Mouse (Mus musculus): ENCODE results near the gene Slc16a4. TPM values are rescaled to one million over a fixed set of nuclear protein-coding genes. Genes with fewer than 3 reads are reported as not detected.

Gene Slc16a4
- polyA plus RNA-seq (2016; fragmentation: Nextera tagmentation; extraction: Ambion mirVana), result 6.1 and 6.8 TPM in 2 replicates

GRCm38 (mm10) chr3:107290764-107291381, at the start of gene Slc16a4:
Gene Slc16a4 (plus strand): TSS chr3:107291230.
- peak within 1 kb of the TSS; percentile 40 for H3K4me2 ChIP-seq

GRCm38 (mm10) chr3:107241389-107242094, 49.5 kb upstream of the Slc16a4 start:
- Histone ChIP-seq H3K9me3 (no peaks in the 10 kb centered on the region), H3K27me3 (peaks cover 12% of the 10 kb centered on the region), H3K4me1 (replicated peaks) (0 out of 2 replicates have a peak, but pooled peaks cover 4% of the 10 kb centered on the region), H3K9ac (replicated peaks) (no peak overlapping the region), H3K4me3 (replicated peaks) (no peak overlapping the region), H3K27ac (no peak overlapping the region), H3K4me2 (no peak overlapping the region), H3K36me3 (no peaks in the 10 kb centered on the region)
- no peak for ATAC-seq (ENCODE audit: insufficient number of reproducible peaks, insufficient read depth, low FRiP score, low TSS enrichment, low read depth)
- WGBS, result 52% methylated on average over 14 of the region's 14 CpGs

More at GRCm38 (mm10) chr3:107290764-107291381, at the start of gene Slc16a4:
- ATAC-seq (ENCODE audit: insufficient number of reproducible peaks, insufficient read depth, low FRiP score, low TSS enrichment, low read depth), result peak; percentile 95
- Histone ChIP-seq H3K9ac (replicated peaks) (no peak within 1 kb of the TSS), H3K27ac (peak within 1 kb of the TSS; percentile 89), H3K9me3 (no peaks in the 10 kb centered on the region), H3K4me3 (replicated peaks) (no peak within 1 kb of the TSS), H3K36me3 (peaks cover 6% of the 10 kb centered on the region; the same call in 1 of the 2 replicates), H3K27me3 (no peaks in the 10 kb centered on the region), H3K4me1 (replicated peaks) (peaks cover 17% of the 10 kb centered on the region)
- WGBS, result 19% methylated on average over 9 of the region's 9 CpGs

GRCm38 (mm10) chr3:107246876-107247275, 44.2 kb upstream of the Slc16a4 start:
- no peak overlapping the region for H3K9ac ChIP-seq (replicated peaks)
- no peak for ATAC-seq (ENCODE audit: insufficient number of reproducible peaks, insufficient read depth, low FRiP score, low TSS enrichment, low read depth)
- WGBS, result 82% methylated on average over 6 of the region's 6 CpGs
- H3K9me3 ChIP-seq, result no peaks in the 10 kb centered on the region
- peaks cover 12% of the 10 kb centered on the region for H3K27me3 ChIP-seq
- no peaks in the 10 kb centered on the region for H3K36me3 ChIP-seq
- H3K4me3 ChIP-seq (replicated peaks), result no peak overlapping the region
- no peak overlapping the region for H3K4me2 ChIP-seq
- no peaks in the 10 kb centered on the region for H3K4me1 ChIP-seq (replicated peaks)
- H3K27ac ChIP-seq, result no peak overlapping the region

GRCm38 (mm10) chr3:107249042-107249441, 42.0 kb upstream of the Slc16a4 start:
- no peak overlapping the region for H3K9ac ChIP-seq (replicated peaks)
- no peak overlapping the region for H3K4me2 ChIP-seq
- no peak overlapping the region for H3K4me3 ChIP-seq (replicated peaks)
- H3K36me3 ChIP-seq, result no peaks in the 10 kb centered on the region
- no peaks in the 10 kb centered on the region for H3K9me3 ChIP-seq
- ATAC-seq (ENCODE audit: insufficient number of reproducible peaks, insufficient read depth, low FRiP score, low TSS enrichment, low read depth), result no peak
- no peaks in the 10 kb centered on the region for H3K4me1 ChIP-seq (replicated peaks)
- peaks cover 6% of the 10 kb centered on the region; the same call in 1 of the 2 replicates for H3K27me3 ChIP-seq
- WGBS, result 73% methylated on average over 3 of the region's 3 CpGs
- no peak overlapping the region for H3K27ac ChIP-seq

- no peaks in the 10 kb centered on the region for H3K4me1 ChIP-seq (replicated peaks)
- no peak for ATAC-seq (ENCODE audit: insufficient number of reproducible peaks, insufficient read depth, low FRiP score, low TSS enrichment, low read depth)
- H3K9ac ChIP-seq (replicated peaks), result no peak overlapping the region
- no peak overlapping the region for H3K27ac ChIP-seq
- H3K36me3 ChIP-seq, result no peaks in the 10 kb centered on the region
- no peak overlapping the region for H3K4me2 ChIP-seq
- H3K27me3 ChIP-seq, result no peaks in the 10 kb centered on the region
- H3K4me3 ChIP-seq (replicated peaks), result no peak overlapping the region
- 23% methylated on average over 2 of the region's 2 CpGs for WGBS
- no peaks in the 10 kb centered on the region for H3K9me3 ChIP-seq
These were observed 40.7 kb upstream of the Slc16a4 start for GRCm38 (mm10) chr3:107250320-107250719.

- Histone ChIP-seq H3K27me3 (no peaks in the 10 kb centered on the region), H3K36me3 (no peaks in the 10 kb centered on the region), H3K4me3 (replicated peaks) (no peak overlapping the region), H3K4me1 (replicated peaks) (no peaks in the 10 kb centered on the region), H3K9me3 (no peaks in the 10 kb centered on the region), H3K27ac (no peak overlapping the region), H3K9ac (replicated peaks) (no peak overlapping the region), H3K4me2 (no peak overlapping the region)
- ATAC-seq (ENCODE audit: insufficient number of reproducible peaks, insufficient read depth, low FRiP score, low TSS enrichment, low read depth), result no peak
- WGBS, result 81% methylated on average over 4 of the region's 4 CpGs
These were observed 39.0 kb upstream of the Slc16a4 start for GRCm38 (mm10) chr3:107252035-107252434.

- Histone ChIP-seq H3K4me3 (replicated peaks) (no peak overlapping the region), H3K36me3 (no peaks in the 10 kb centered on the region), H3K9ac (replicated peaks) (no peak overlapping the region), H3K9me3 (no peaks in the 10 kb centered on the region), H3K27me3 (no peaks in the 10 kb centered on the region), H3K4me1 (replicated peaks) (no peaks in the 10 kb centered on the region), H3K4me2 (no peak overlapping the region), H3K27ac (no peak overlapping the region)
- no peak for ATAC-seq (ENCODE audit: insufficient number of reproducible peaks, insufficient read depth, low FRiP score, low TSS enrichment, low read depth)
- 84% methylated on average over 5 of the region's 5 CpGs for WGBS
These were observed 37.1 kb upstream of the Slc16a4 start for GRCm38 (mm10) chr3:107253925-107254324.

GRCm38 (mm10) chr3:107255992-107256391, 35.0 kb upstream of the Slc16a4 start:
- Histone ChIP-seq H3K27me3 (no peaks in the 10 kb centered on the region), H3K4me3 (replicated peaks) (no peak overlapping the region), H3K4me1 (replicated peaks) (peaks cover 5% of the 10 kb centered on the region; the same call in 1 of the 2 replicates), H3K36me3 (no peaks in the 10 kb centered on the region), H3K4me2 (no peak overlapping the region), H3K9me3 (no peaks in the 10 kb centered on the region), H3K27ac (no peak overlapping the region), H3K9ac (replicated peaks) (no peak overlapping the region)
- WGBS, result 79% methylated on average over 3 of the region's 3 CpGs
- ATAC-seq (ENCODE audit: insufficient number of reproducible peaks, insufficient read depth, low FRiP score, low TSS enrichment, low read depth), result no peak

- no peaks in the 10 kb centered on the region for H3K9me3 ChIP-seq
- H3K9ac ChIP-seq (replicated peaks), result no peak overlapping the region
- no peaks in the 10 kb centered on the region for H3K36me3 ChIP-seq
- peaks cover 12% of the 10 kb centered on the region; the same call in 1 of the 2 replicates for H3K4me1 ChIP-seq (replicated peaks)
- no peak overlapping the region for H3K4me2 ChIP-seq
- H3K27ac ChIP-seq, result no peak overlapping the region
- 51% methylated on average over 7 of the region's 7 CpGs for WGBS
- no peak for ATAC-seq (ENCODE audit: insufficient number of reproducible peaks, insufficient read depth, low FRiP score, low TSS enrichment, low read depth)
- H3K4me3 ChIP-seq (replicated peaks), result no peak overlapping the region
- H3K27me3 ChIP-seq, result no peaks in the 10 kb centered on the region
These were observed 34.3 kb upstream of the Slc16a4 start for GRCm38 (mm10) chr3:107256724-107257123.

GRCm38 (mm10) chr3:107257924-107258323, 33.1 kb upstream of the Slc16a4 start:
- 63% methylated on average over 5 of the region's 5 CpGs for WGBS

GRCm38 (mm10) chr3:107260956-107261850, 29.8 kb upstream of the Slc16a4 start:
- no peak overlapping the region for H3K4me2 ChIP-seq
- no peak overlapping the region for H3K9ac ChIP-seq (replicated peaks)
- peak overlapping the region; percentile 60 for H3K27ac ChIP-seq
- no peak overlapping the region for H3K4me3 ChIP-seq (replicated peaks)
- no peak for ATAC-seq (ENCODE audit: insufficient number of reproducible peaks, insufficient read depth, low FRiP score, low TSS enrichment, low read depth)
- no peaks in the 10 kb centered on the region for H3K36me3 ChIP-seq
- no peaks in the 10 kb centered on the region for H3K27me3 ChIP-seq
- peaks cover 15% of the 10 kb centered on the region; the same call in 1 of the 2 replicates for H3K4me1 ChIP-seq (replicated peaks)
- H3K9me3 ChIP-seq, result no peaks in the 10 kb centered on the region
- 31% methylated on average over 8 of the region's 8 CpGs for WGBS

More at GRCm38 (mm10) chr3:107257924-107258323, 33.1 kb upstream of the Slc16a4 start:
- no peak for ATAC-seq (ENCODE audit: insufficient number of reproducible peaks, insufficient read depth, low FRiP score, low TSS enrichment, low read depth)
- H3K36me3 ChIP-seq, result no peaks in the 10 kb centered on the region
- H3K9me3 ChIP-seq, result no peaks in the 10 kb centered on the region
- no peaks in the 10 kb centered on the region for H3K27me3 ChIP-seq
- H3K27ac ChIP-seq, result no peak overlapping the region
- H3K9ac ChIP-seq (replicated peaks), result no peak overlapping the region
- H3K4me3 ChIP-seq (replicated peaks), result no peak overlapping the region
- peaks cover 15% of the 10 kb centered on the region; the same call in 1 of the 2 replicates for H3K4me1 ChIP-seq (replicated peaks)
- H3K4me2 ChIP-seq, result no peak overlapping the region
